Mouse (Mus musculus): ENCODE measurements at regions not wholly inside any gene's neighbourhood (a gene's known extent, or its start where the extent isn't known, plus 50 kb on each side); places are given as distances from the start of the nearest gene placed in this dataset.

DNA sequence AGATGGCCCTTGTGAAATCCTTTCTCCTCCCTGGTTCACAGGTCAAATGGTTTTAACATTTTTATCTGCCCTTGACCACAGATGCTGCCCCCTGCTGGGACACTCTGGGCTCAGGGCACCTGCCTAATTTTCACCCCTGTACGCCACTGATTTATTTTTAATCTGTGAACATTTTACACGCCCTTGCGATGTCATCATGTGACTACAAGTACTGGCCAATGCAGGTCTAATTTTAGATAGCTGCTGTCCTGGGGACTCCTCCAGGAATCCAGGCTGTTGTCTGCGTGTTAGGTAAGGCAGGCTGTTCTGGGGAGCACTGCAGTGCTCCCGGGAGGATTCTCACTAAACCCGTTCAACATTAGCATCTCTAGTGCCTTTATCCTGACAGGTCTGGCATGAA lies 113.1 kb upstream of the Gm26897 start:
- no peak overlapping the region; the same call in 1 of the 2 replicates for H3K27ac ChIP-seq
- no peaks in the 10 kb centered on the region for H3K9me3 ChIP-seq (replicated peaks)
- 72% methylated on average over 6 of the region's 6 CpGs for WGBS
- H3K27me3 ChIP-seq: peaks cover 15% of the 10 kb centered on the region
- H3K4me1 ChIP-seq: peaks cover 20% of the 10 kb centered on the region
- no peak overlapping the region for H3K9ac ChIP-seq
- no peak for ATAC-seq (replicated peaks; ENCODE audit: low FRiP score)
- no peak overlapping the region for H3K4me2 ChIP-seq
- H3K36me3 ChIP-seq: no peaks in the 10 kb centered on the region
- H3K4me3 ChIP-seq (replicated peaks): no peak overlapping the region

DNA sequence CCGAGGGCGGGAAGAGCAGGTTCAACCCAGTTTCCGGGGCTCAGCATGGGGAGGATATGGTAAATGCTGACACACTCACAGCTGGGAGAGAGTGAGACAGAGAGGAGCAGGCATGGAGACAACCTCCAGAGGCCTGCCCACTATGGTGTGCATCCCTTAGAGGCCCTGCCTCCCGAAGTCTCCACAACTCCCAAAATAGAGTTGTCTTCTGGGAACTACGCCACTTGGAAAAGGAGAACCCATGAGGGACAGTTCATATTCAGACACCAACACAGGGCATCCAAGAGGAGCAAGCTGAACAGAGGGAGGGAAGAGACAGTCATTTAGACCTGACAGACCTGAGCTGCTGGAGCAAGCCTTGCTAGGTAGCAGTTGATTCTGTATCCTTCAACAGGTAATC lies 111.2 kb upstream of the Gm26897 start:
- Histone ChIP-seq H3K4me3 (replicated peaks) (no peak overlapping the region), H3K9ac (no peak overlapping the region), H3K27ac (no peak overlapping the region), H3K36me3 (no peaks in the 10 kb centered on the region), H3K27me3 (peaks cover 23% of the 10 kb centered on the region), H3K9me3 (replicated peaks) (no peaks in the 10 kb centered on the region), H3K4me2 (no peak overlapping the region), H3K4me1 (peaks cover 20% of the 10 kb centered on the region)
- WGBS: 83% methylated on average over 5 of the region's 5 CpGs
- ATAC-seq (replicated peaks; ENCODE audit: low FRiP score): no peak

DNA sequence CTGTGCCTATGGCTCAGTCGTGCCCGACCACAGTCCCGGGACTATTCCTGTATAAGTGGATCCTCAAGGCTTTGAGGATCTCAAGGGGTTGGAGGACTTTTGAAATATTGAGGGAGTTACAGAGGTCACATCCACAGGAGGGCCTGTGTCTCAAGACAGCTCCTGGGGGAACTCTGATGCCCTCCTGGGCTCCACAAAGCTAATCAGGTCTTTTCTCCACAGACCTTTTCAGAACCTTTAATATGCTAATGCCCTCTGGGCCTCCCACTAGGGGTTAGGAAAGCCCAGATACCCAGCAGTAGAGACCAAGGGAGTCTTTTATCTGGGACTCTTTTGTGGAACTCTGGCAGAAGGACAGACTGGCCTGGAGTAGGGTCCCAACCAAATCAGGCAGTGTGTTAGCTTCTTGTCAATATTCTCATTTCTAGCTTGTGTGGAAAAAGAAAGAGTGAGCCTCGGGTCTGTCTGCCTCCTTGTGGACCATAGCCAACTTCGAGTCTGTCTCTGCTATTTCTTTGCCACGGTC lies 107.4 kb upstream of the Gm26897 start:
- H3K27ac ChIP-seq: no peak overlapping the region
- no peak overlapping the region for H3K4me2 ChIP-seq
- ATAC-seq (replicated peaks; ENCODE audit: low FRiP score): no peak
- WGBS: 41% methylated on average over 6 of the region's 6 CpGs
- no peak overlapping the region for H3K4me3 ChIP-seq (replicated peaks)
- H3K4me1 ChIP-seq: peaks cover 14% of the 10 kb centered on the region
- H3K36me3 ChIP-seq: no peaks in the 10 kb centered on the region
- H3K9ac ChIP-seq: no peak overlapping the region
- no peaks in the 10 kb centered on the region for H3K9me3 ChIP-seq (replicated peaks)
- peaks cover 15% of the 10 kb centered on the region for H3K27me3 ChIP-seq

DNA sequence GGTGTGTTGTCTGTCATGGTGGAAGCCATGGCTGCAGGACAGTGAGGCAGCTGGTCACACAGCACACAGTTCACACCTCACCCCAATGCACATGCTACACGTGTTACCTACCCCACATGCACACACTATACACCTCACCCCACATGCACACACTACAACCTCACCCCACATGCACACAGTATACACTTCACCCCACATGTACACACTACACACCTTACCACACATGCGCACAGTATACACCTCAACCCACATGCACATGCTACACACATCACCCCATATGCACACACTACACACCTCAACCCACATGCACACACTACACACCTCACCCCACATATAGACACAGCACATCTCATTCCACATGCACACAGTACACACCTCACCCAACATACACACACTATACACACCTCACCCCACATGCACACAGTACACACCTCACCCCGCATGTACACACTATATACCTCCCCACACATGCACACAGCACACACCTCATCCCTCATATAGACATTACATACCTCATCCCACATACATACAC lies 103.3 kb upstream of the Gm26897 start:
- peak overlapping the region; percentile 91; the same call in 1 of the 2 replicates for H3K27ac ChIP-seq
- H3K9me3 ChIP-seq (replicated peaks): no peaks in the 10 kb centered on the region
- no peak overlapping the region for H3K4me2 ChIP-seq
- ATAC-seq (replicated peaks; ENCODE audit: low FRiP score): no peak
- H3K36me3 ChIP-seq: no peaks in the 10 kb centered on the region
- WGBS: 89% methylated on average over 3 of the region's 3 CpGs
- H3K27me3 ChIP-seq: peaks cover 9% of the 10 kb centered on the region
- no peak overlapping the region for H3K9ac ChIP-seq
- no peak overlapping the region for H3K4me3 ChIP-seq (replicated peaks)
- H3K4me1 ChIP-seq: peaks cover 21% of the 10 kb centered on the region

DNA sequence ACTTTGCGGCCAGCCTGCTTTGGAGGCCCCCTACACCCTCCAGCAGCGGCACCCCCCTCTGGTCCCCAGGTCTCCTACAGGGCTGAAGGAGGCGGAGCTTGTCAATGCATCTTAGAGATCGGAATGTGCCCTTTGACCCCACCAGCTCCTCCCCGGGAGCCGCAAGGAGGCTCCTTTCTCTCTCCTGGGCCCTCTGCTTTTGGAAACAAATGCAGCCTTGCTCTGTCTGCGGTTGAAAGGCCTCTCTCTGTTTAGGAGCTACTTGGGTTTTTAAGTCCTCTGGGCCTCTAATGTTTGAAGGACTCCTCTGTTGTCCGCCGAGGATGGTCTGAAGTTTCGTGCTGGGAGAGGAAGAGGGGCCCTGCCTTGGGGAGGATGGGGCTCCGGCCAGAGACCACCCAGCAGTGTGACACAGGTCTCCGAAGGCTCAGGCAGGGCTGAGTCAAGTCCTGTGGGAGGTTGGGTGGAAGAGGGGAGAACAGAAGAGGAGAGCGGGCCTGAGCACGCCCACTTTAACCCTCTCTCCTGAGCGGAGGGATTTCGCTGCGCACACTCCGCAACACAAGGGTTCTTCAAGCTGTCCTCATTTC lies 102.1 kb upstream of the Gm26897 start:
- no peaks in the 10 kb centered on the region for H3K36me3 ChIP-seq

DNA sequence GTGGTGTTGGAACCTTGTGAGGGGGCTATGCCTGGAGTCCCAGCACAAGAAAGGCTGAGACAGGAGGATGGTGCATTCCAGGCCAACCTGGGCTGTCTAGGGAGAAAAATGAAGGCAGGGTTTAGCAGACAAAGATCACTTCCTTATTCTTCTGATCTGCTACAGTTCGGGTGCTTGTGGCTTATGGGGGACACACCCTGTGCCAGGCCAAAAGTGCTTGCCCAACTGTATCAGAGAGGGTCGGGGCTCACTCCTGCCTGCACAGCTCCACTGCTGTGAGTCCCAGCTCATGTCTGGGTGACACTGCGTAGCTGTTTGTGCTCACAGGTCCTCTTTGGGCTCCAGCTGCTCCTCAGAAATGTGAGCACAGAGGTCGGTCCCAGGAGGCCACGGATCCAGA lies 98.6 kb upstream of the Gm26897 start:
- WGBS: 73% methylated on average over 5 of the region's 5 CpGs

More for the DNA sequence above, 102.1 kb upstream of the Gm26897 start:
- Histone ChIP-seq H3K9me3 (replicated peaks) (no peaks in the 10 kb centered on the region), H3K27ac (peak overlapping the region; percentile 91), H3K4me2 (peak overlapping the region; percentile 28), H3K4me1 (peaks cover 21% of the 10 kb centered on the region), H3K9ac (no peak overlapping the region), H3K4me3 (replicated peaks) (no peak overlapping the region), H3K27me3 (peaks cover under 1% of the 10 kb centered on the region; the same call in 1 of the 2 replicates)
- whole genome bisulfite sequencing: 19% methylated on average over 18 of the region's 18 CpGs
- ATAC-seq (replicated peaks; ENCODE audit: low FRiP score): peak; percentile 74

DNA sequence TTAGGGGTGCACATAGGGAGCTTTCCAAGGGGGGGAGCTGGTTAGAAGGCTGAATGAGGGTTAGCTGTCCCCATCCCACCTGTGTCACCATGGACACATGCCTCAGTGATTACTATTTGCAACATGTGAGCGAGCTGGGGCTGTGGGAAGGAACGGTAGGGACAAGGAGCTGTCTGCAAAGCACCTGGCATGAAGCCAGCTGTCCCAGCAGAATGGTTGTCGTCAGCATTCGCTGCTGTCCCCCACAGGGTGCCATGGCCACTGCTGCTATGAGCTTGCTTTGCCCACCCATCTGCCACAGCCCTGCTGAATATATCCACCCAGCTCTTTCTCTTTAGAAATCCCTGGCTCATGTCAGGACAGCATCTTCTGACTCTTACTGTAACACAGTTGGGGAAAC lies 96.8 kb upstream of the Gm26897 start:
- 19% methylated on average over 4 of the region's 4 CpGs for WGBS
- ATAC-seq (replicated peaks; ENCODE audit: low FRiP score): no peak
- no peak overlapping the region for H3K4me2 ChIP-seq
- no peaks in the 10 kb centered on the region for H3K9me3 ChIP-seq (replicated peaks)
- peaks cover 42% of the 10 kb centered on the region for H3K27me3 ChIP-seq
- no peak overlapping the region for H3K4me3 ChIP-seq (replicated peaks)
- H3K9ac ChIP-seq: no peak overlapping the region
- no peak overlapping the region for H3K27ac ChIP-seq
- H3K36me3 ChIP-seq: no peaks in the 10 kb centered on the region
- H3K4me1 ChIP-seq: peaks cover 35% of the 10 kb centered on the region

More for the DNA sequence above, 98.6 kb upstream of the Gm26897 start:
- H3K4me3 ChIP-seq (replicated peaks): no peak overlapping the region
- no peaks in the 10 kb centered on the region for H3K36me3 ChIP-seq
- H3K27me3 ChIP-seq: peaks cover 32% of the 10 kb centered on the region
- no peak overlapping the region for H3K4me2 ChIP-seq
- H3K27ac ChIP-seq: no peak overlapping the region
- no peaks in the 10 kb centered on the region for H3K9me3 ChIP-seq (replicated peaks)
- H3K4me1 ChIP-seq: peaks cover 36% of the 10 kb centered on the region
- ATAC-seq (replicated peaks; ENCODE audit: low FRiP score): no peak
- no peak overlapping the region for H3K9ac ChIP-seq

DNA sequence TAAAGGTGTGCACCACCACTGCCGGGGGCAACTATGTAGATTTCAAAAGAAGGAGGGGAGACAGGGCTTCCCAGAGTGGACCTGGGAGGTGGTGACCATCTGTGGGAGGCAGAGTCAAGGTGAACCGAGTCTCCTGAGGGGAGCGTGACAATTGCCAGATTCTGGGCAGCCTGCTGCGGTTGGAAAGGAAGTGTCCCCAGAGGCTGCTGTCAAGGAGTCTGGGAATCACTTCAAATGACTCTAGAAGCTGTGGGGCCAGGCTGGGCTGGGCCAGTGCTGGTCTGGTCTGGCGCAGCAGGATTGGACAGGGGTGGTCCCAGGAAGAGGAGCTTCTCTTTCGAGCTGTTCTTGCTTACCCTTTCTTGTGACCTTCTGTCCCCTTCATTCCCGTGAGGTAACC lies 95.4 kb upstream of the Gm26897 start:
- peaks cover 28% of the 10 kb centered on the region for H3K4me1 ChIP-seq
- peaks cover 42% of the 10 kb centered on the region for H3K27me3 ChIP-seq
- no peak overlapping the region for H3K27ac ChIP-seq
- 53% methylated on average over 7 of the region's 7 CpGs for WGBS
- H3K4me2 ChIP-seq: no peak overlapping the region
- no peak for ATAC-seq (replicated peaks; ENCODE audit: low FRiP score)
- no peaks in the 10 kb centered on the region for H3K36me3 ChIP-seq
- H3K9me3 ChIP-seq (replicated peaks): no peaks in the 10 kb centered on the region
- no peak overlapping the region for H3K4me3 ChIP-seq (replicated peaks)
- H3K9ac ChIP-seq: no peak overlapping the region

DNA sequence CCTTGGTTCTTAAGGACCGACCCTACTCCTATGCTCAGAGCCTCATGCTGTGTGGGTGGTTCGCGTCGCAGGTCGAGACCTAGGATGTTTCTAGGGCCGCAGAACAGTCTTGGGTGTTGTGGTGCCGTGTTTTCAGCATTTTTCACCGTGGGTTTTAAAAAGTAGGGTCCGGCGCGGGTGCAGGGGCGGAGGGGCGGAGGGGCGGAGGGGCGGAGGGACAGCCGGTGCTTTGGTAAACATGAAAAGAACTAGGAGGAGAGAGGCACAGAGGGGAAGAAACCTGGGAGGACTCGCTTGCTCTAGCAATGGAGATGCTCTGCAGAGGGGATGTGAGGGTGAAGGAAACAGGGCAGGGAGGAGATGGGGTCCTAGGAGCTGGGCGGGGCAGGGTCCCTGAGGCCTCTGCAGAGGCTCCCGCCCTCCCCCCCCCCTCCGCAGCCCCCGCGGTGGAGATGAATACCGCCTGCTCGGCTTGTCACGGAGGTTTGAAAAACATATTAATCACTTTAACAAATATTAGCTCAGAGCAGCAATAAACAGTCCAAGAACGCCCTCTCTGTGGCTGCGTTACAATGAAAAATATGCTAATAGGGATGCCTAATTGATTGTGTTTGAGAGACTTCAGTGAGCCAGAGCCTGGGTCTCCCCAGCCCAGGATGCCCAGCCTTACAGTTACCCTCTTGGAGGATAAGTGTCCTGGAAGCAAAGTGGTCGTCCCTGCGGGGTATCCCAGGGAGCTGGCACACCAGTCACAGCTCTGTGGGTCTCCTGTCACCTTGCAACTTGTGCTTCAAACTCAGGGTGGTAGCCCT lies 94.0 kb upstream of the Gm26897 start:
- Histone ChIP-seq H3K4me2 (peak overlapping the region; percentile 47), H3K27ac (peak overlapping the region; percentile 39; the same call in 1 of the 2 replicates), H3K9ac (no peak overlapping the region), H3K4me3 (replicated peaks) (peak overlapping the region; percentile 17), H3K4me1 (peaks cover 28% of the 10 kb centered on the region), H3K36me3 (no peaks in the 10 kb centered on the region), H3K27me3 (peaks cover 46% of the 10 kb centered on the region), H3K9me3 (replicated peaks) (no peaks in the 10 kb centered on the region)
- 4% methylated on average over 29 of the region's 29 CpGs for WGBS
- ATAC-seq (replicated peaks; ENCODE audit: low FRiP score): no peak

DNA sequence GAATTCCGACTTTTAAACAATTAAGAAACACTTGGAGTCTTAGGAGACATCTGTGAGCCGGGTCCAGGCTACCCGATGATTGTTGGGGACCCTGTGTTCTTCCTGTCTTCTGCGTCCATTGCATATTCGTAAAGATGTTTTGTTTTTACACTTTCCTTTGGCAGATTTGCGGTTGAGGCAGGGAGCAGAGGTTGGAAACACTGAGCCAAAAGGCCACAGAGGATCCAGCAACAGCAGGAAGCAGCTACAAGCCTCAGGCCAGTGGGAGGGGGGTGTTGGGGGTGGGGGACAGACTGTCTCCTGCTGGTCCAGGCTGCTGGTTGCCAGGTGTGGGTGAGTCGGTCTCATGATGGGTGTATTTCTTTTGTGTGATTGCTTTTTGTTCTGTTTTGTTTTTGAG lies 92.7 kb upstream of the Gm26897 start:
- Histone ChIP-seq H3K27ac (no peak overlapping the region), H3K36me3 (no peaks in the 10 kb centered on the region), H3K9ac (no peak overlapping the region), H3K4me2 (no peak overlapping the region), H3K4me3 (replicated peaks) (no peak overlapping the region), H3K9me3 (replicated peaks) (no peaks in the 10 kb centered on the region), H3K27me3 (peaks cover 46% of the 10 kb centered on the region), H3K4me1 (peaks cover 28% of the 10 kb centered on the region)
- 35% methylated on average over 7 of the region's 7 CpGs for WGBS
- no peak for ATAC-seq (replicated peaks; ENCODE audit: low FRiP score)

DNA sequence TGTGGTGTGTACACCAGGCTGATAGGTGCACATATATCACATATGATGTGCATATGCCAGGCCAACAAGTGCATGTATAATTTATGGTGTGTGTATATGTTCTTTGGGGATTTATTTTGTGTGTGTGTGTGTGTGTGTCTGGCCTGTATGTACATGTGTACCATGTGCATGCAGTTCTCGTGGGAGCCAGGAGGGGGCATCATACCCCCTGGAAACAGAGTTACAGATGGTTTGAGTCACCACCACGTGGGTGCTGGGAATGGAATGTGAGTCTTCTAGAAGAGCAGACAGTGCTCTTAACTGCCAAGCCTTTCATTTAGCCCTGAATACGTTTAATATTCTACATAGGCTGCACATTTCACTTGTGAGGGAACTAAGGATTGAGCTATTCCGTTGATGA lies 92.0 kb upstream of the Gm26897 start:
- no peak overlapping the region for H3K4me2 ChIP-seq
- 85% methylated on average over 4 of the region's 4 CpGs for WGBS

DNA sequence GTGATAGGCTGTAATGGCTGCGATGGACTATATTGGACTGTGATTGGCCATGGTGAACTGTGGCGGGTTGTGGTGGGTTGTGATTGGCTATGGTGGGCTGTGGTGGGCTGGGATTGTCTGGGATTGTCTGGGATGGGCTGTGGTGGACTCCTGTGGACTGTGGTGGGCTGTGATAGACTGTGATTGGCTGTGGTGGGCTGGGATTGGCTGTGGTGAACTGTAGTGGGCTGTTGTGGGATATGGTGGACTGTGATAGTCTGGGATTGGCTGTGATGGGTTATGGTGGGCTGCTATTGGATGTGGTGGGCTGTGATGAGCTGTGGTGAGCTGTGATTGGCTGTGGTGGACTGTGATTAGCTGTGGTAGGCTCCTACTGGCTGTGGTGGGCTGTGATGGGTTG lies 89.6 kb upstream of the Gm26897 start:
- no peak overlapping the region for H3K4me2 ChIP-seq
- no peaks in the 10 kb centered on the region for H3K36me3 ChIP-seq
- H3K27me3 ChIP-seq: peaks cover 23% of the 10 kb centered on the region
- H3K27ac ChIP-seq: no peak overlapping the region
- H3K4me1 ChIP-seq: peaks cover 39% of the 10 kb centered on the region
- no peak overlapping the region for H3K9ac ChIP-seq
- H3K9me3 ChIP-seq (replicated peaks): no peaks in the 10 kb centered on the region
- WGBS: 96% methylated on average over 2 of the region's 2 CpGs
- ATAC-seq (replicated peaks; ENCODE audit: low FRiP score): no peak
- no peak overlapping the region for H3K4me3 ChIP-seq (replicated peaks)

More for the DNA sequence above, 92.0 kb upstream of the Gm26897 start:
- H3K4me1 ChIP-seq: peaks cover 28% of the 10 kb centered on the region
- ATAC-seq (replicated peaks; ENCODE audit: low FRiP score): no peak
- no peak overlapping the region for H3K4me3 ChIP-seq (replicated peaks)
- H3K36me3 ChIP-seq: no peaks in the 10 kb centered on the region
- H3K27ac ChIP-seq: no peak overlapping the region
- no peak overlapping the region for H3K9ac ChIP-seq
- no peaks in the 10 kb centered on the region for H3K9me3 ChIP-seq (replicated peaks)
- peaks cover 45% of the 10 kb centered on the region for H3K27me3 ChIP-seq

Measured in kidney, embryonic 15.5 days (tissue).